Mouse (Mus musculus) CH12.LX (cell line): Measurements from ENCODE around the gene Rplp0. TPM values are rescaled to one million over a fixed set of nuclear protein-coding genes. Genes with fewer than 3 reads are reported as not detected.

ENCODE experiments used
- DNase-seq: peaks from one replicate; pipeline ENCODE4 v3.0.0-alpha.2; 2013; ENCODE audit errors: extremely low read depth
- H3K27ac ChIP-seq: 2 replicates; pipeline ENCODE4 v1.5.1; 2012; ENCODE audit warnings: low read depth, mild to moderate bottlenecking, control low read depth, moderate library complexity; ENCODE audit not compliant: insufficient read depth
- H3K27me3 ChIP-seq: replicated peaks from 2 replicates; pipeline ENCODE3; 2012; ENCODE audit warnings: inconsistent platforms
- H3K36me3 ChIP-seq, 2 experiments: replicated peaks in 1 of 2; 2 replicates each; pipeline versions ENCODE3 to v1.6.1; 2012; ENCODE audit warnings: inconsistent platforms in 1 of 2, low read length in 1 of 2, mild to moderate bottlenecking in 1 of 2, mixed read lengths in 1 of 2, moderate library complexity in 1 of 2; ENCODE audit not compliant: control insufficient read depth in 1 of 2, insufficient read depth in 1 of 2
- H3K4me1 ChIP-seq, 2 experiments: 2 replicates each; pipeline ENCODE4 v1.6.1; 2012; ENCODE audit warnings: inconsistent platforms in 1 of 2, moderate library complexity in 1 of 2; ENCODE audit not compliant: insufficient read depth in 2 of 2, control insufficient read depth in 1 of 2
- H3K4me2 ChIP-seq: 2 replicates; pipeline ENCODE4 v1.6.1; 2012; ENCODE audit warnings: low read depth, mild to moderate bottlenecking, control low read depth; ENCODE audit not compliant: poor library complexity, insufficient read depth, severe bottlenecking
- H3K4me3 ChIP-seq, 3 experiments: fragments of 150-350 bp in 1 of 3; sonication (generic) in 1 of 3; replicated peaks in 1 of 3; 2 replicates each; pipeline versions ENCODE3 to v1.5.1; 2011 to 2012; ENCODE audit warnings: low read depth in 2 of 3, low read length in 2 of 3, mild to moderate bottlenecking in 2 of 3, moderate library complexity in 2 of 3, control low read depth in 1 of 3, improper control_type of control experiment in 1 of 3, inconsistent platforms in 1 of 3, mixed read lengths in 1 of 3; ENCODE audit not compliant: poor library complexity in 1 of 3
- H3K79me2 ChIP-seq: replicated peaks from 2 replicates; pipeline ENCODE4 v1.6.1; 2012; ENCODE audit warnings: mild to moderate bottlenecking, moderate library complexity; ENCODE audit not compliant: control insufficient read depth, poor library complexity, insufficient read depth, severe bottlenecking; ENCODE audit errors: extremely low read depth
- H3K9ac ChIP-seq: 2 replicates; pipeline ENCODE4 v1.6.1; 2012; ENCODE audit warnings: low read depth, mild to moderate bottlenecking, control low read depth, moderate library complexity; ENCODE audit not compliant: insufficient read depth
- H3K9me3 ChIP-seq: replicated peaks from 2 replicates; pipeline ENCODE3; 2012; ENCODE audit warnings: low read length, inconsistent platforms, mixed read lengths
- BHLHE40 ChIP-seq: IDR thresholded peaks from 2 replicates; pipeline ENCODE4 v1.6.1; 2011; ENCODE audit warnings: mild to moderate bottlenecking, low read depth, low read length, improper control_type of control experiment
- CHD2 ChIP-seq: IDR thresholded peaks from 2 replicates; pipeline ENCODE4 v1.6.1; 2011; ENCODE audit warnings: low read length, improper control_type of control experiment
- CTCF ChIP-seq, 2 experiments: IDR thresholded peaks in 1 of 2; conservative IDR thresholded peaks in 1 of 2; 2 replicates each; pipeline ENCODE4 v1.5.1; 2011 to 2012; ENCODE audit warnings: low read depth in 2 of 2, low read length in 2 of 2, improper control_type of control experiment in 1 of 2, inconsistent platforms in 1 of 2, mild to moderate bottlenecking in 1 of 2, moderate library complexity in 1 of 2
- E2F4 ChIP-seq: IDR thresholded peaks from 2 replicates; pipeline ENCODE4 v1.6.1; 2011; ENCODE audit warnings: low read depth, low read length, improper control_type of control experiment; ENCODE audit not compliant: insufficient replicate concordance
- ELF1 ChIP-seq: IDR thresholded peaks from 2 replicates; pipeline ENCODE4 v1.6.1; 2014; ENCODE audit warnings: low read depth, mild to moderate bottlenecking, inconsistent platforms, low read length, improper control_type of control experiment
- ETS1 ChIP-seq: conservative IDR thresholded peaks from 2 replicates; pipeline ENCODE4 v1.6.1; 2012; ENCODE audit warnings: low read depth, mild to moderate bottlenecking, inconsistent platforms, low read length, improper control_type of control experiment, moderate library complexity
- HCFC1 ChIP-seq: IDR thresholded peaks from 2 replicates; pipeline ENCODE4 v1.6.1; 2012; ENCODE audit warnings: low read depth, mild to moderate bottlenecking, inconsistent platforms, low read length, improper control_type of control experiment
- JUN ChIP-seq: IDR thresholded peaks from 2 replicates; pipeline ENCODE4 v1.6.1; 2011; ENCODE audit warnings: low read depth, mild to moderate bottlenecking, low read length, improper control_type of control experiment, moderate library complexity; ENCODE audit not compliant: insufficient read depth
- JUND ChIP-seq: conservative IDR thresholded peaks from 2 replicates; pipeline ENCODE4 v1.6.1; 2011; ENCODE audit warnings: low read depth, low read length, improper control_type of control experiment
- KAT2A ChIP-seq: IDR thresholded peaks from 2 replicates; pipeline ENCODE4 v1.6.1; 2012; ENCODE audit warnings: low read length, improper control_type of control experiment, inconsistent platforms; ENCODE audit not compliant: insufficient replicate concordance
- MAX ChIP-seq: IDR thresholded peaks from 2 replicates; pipeline ENCODE4 v1.6.1; 2011; ENCODE audit warnings: low read length, improper control_type of control experiment
- MAZ ChIP-seq: IDR thresholded peaks from 2 replicates; pipeline ENCODE4 v1.6.1; 2012; ENCODE audit warnings: low read depth, mild to moderate bottlenecking, inconsistent platforms, low read length, improper control_type of control experiment, moderate library complexity
- MXI1 ChIP-seq: IDR thresholded peaks from 2 replicates; pipeline ENCODE4 v1.6.1; 2011; ENCODE audit warnings: mild to moderate bottlenecking, low read depth, low read length, improper control_type of control experiment
- PAX5 ChIP-seq: IDR thresholded peaks from 2 replicates; pipeline ENCODE4 v1.6.1; 2012; ENCODE audit warnings: low read length, inconsistent platforms, mixed read lengths
- POLR2A ChIP-seq: IDR thresholded peaks from 2 replicates; pipeline ENCODE4 v1.6.1; 2011; ENCODE audit warnings: low read depth, mild to moderate bottlenecking, improper control_type of control experiment, low read length
- POLR2AphosphoS2 ChIP-seq: IDR thresholded peaks from 2 replicates; pipeline ENCODE4 v1.6.1; 2011; ENCODE audit warnings: low read depth, low read length, improper control_type of control experiment
- SIN3A ChIP-seq: IDR thresholded peaks from 2 replicates; pipeline ENCODE4 v1.6.1; 2012; ENCODE audit warnings: low read length, improper control_type of control experiment, inconsistent platforms
- SMC3 ChIP-seq: IDR thresholded peaks from 2 replicates; pipeline ENCODE4 v1.6.1; 2011; ENCODE audit warnings: low read depth, low read length, improper control_type of control experiment
- UBTF ChIP-seq: IDR thresholded peaks from 2 replicates; pipeline ENCODE4 v1.6.1; 2012; ENCODE audit warnings: low read depth, mild to moderate bottlenecking, inconsistent platforms, low read length, improper control_type of control experiment, moderate library complexity
- USF1 ChIP-seq: IDR thresholded peaks from 2 replicates; pipeline ENCODE4 v1.6.1; 2014; ENCODE audit warnings: low read depth, mild to moderate bottlenecking, inconsistent platforms, low read length, improper control_type of control experiment
- USF2 ChIP-seq: conservative IDR thresholded peaks from 2 replicates; pipeline ENCODE4 v1.6.1; 2011; ENCODE audit warnings: low read depth, low read length, improper control_type of control experiment
- ZC3H11A ChIP-seq: IDR thresholded peaks from 2 replicates; pipeline ENCODE4 v1.6.1; 2012; ENCODE audit warnings: low read depth, mild to moderate bottlenecking, inconsistent platforms, low read length, improper control_type of control experiment
- ZMIZ1 ChIP-seq: IDR thresholded peaks from 2 replicates; pipeline ENCODE4 v1.6.1; 2012; ENCODE audit warnings: low read depth, mild to moderate bottlenecking, inconsistent platforms, low read length, improper control_type of control experiment
- dilution Hi-C: fragments of 300-500 bp; cut with MboI; formaldehyde crosslinking; loops from 2 replicates; pipeline ENCODE4 v1.14.3; 2020; ENCODE audit warnings: low sequenced_read_pairs; ENCODE audit not compliant: extremely low pct_unique_long_range_greater_than_20kb, extremely low pct_ligation_motif_present
- in situ Hi-C: fragments of 300-500 bp; cut with MboI; formaldehyde crosslinking; loops from 3 replicates; pipeline ENCODE4 v1.14.3; 2019; ENCODE audit warnings: low sequenced_read_pairs, low pct_ligation_motif_present, low pct_unique_long_range_greater_than_20kb, mixed read lengths
- polyA plus RNA-seq: library from polyadenylated mRNA; unstranded; fragments of >175 nt; gene quantifications from 2 replicates; pipeline ENCODE4 v1.2.1, GENCODE M21; 2012; ENCODE audit warnings: low read depth; ENCODE audit not compliant: insufficient read length
- total RNA-seq, 2 experiments: library from RNA; depleted of rRNA; stranded (reverse); fragments of 300-350 nt in 1 of 2; fragments of >200 nt in 1 of 2; gene quantifications; 2 replicates each; pipeline ENCODE4 v1.2.3; 2012 to 2014

The Rplp0 gene
- total and polyA plus RNA-seq, 3 experiments, result 4,800 to 6,606 (median 5,581) TPM

DNA sequence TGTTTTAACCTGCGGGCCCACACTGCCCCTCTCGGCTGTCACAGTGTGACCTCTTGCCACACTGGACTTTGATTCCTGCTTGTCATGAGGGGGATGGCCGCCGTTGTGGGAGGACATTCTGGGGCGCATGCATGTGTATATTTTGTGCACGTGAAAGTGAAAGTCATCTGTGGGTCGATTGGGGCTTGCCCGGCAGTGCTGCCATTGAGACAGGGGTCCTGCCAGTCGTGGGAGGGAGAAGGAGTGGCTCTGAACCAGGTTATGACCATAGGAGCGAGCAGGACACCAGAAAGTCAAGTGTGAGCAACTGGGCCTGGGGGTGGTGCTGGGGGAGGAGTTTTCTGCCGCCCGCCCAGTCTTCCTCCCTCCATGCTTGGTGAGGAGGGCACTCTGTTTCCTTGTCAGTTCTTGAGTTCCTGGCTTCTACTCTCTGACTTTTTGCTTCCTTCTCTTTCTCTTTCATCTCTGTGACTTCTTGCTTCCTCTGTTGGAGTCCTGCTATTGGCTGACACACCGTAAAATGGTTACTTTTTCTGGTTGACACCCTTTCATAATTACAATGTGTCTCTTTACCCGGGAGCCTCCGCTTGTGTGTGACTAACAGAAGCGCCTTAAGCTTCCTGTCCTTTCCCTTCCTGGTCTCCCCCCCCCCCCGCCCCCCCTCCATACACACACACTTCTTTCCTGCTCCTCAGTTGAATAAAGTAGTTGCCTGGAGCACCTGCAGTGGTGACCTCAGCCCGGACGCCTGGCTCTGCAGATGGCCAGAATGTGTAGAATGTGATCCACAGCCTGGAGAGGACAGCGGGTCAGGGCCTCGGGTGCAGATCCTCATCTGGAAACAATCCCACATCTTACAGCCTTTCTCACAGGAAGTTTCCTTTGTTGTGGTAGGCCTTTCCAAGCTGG is 37.5 kb upstream of the Rplp0 start:
- in situ Hi-C loops, result no loop called here
- H3K9ac ChIP-seq, result peak overlapping the region; percentile 25
- no peaks in the 10 kb centered on the region for H3K9me3 ChIP-seq
- DNase-seq, result peak; percentile 46
- peaks cover 25 to 65% of the 10 kb centered on the region in 2 experiments for H3K4me1 ChIP-seq
- peak overlapping the region; percentile 24 for H3K4me2 ChIP-seq
- H3K27ac ChIP-seq, result peak overlapping the region; percentile 35; the same call in 1 of the 2 replicates
- peak overlapping the region; percentile 19 to 43 (median 37) for H3K4me3 ChIP-seq
- dilution Hi-C loops, result no loop called here
- H3K36me3 ChIP-seq, result peaks cover 0 to 48% of the 10 kb centered on the region in 2 experiments
- 0 out of 2 replicates have a peak, but pooled peaks cover 2% of the 10 kb centered on the region for H3K79me2 ChIP-seq
- no peak for TF ChIP-seq CTCF (conservative IDR thresholded peaks at IDR 0.05 in 1 of 2, IDR thresholded peaks at IDR 0.05 in 1 of 2; ENCODE audit: low read depth in 2 of 2, low read length in 2 of 2)
- TF ChIP-seq POLR2AphosphoS2, result no peak
- TF ChIP-seq JUN, result no peak
- TF ChIP-seq MXI1, result peak; percentile 54
- TF ChIP-seq KAT2A, result no peak
- no peak for TF ChIP-seq UBTF
- TF ChIP-seq ETS1, result no peak
- no peak for TF ChIP-seq JUND
- no peak for TF ChIP-seq USF2
- TF ChIP-seq ZC3H11A, result no peak
- TF ChIP-seq BHLHE40, result peak; percentile 80
- TF ChIP-seq MAX, result 0 out of 2 replicates have a peak, but pooled peaks have one; percentile 18
- peak; percentile 39 for TF ChIP-seq POLR2A
- peak; percentile 53 for TF ChIP-seq ELF1
- no peak for TF ChIP-seq HCFC1
- no peak for TF ChIP-seq PAX5
- no peak for TF ChIP-seq MAZ
- TF ChIP-seq, all 38 proteins: peak for 5
- no peaks in the 10 kb centered on the region for H3K27me3 ChIP-seq

DNA sequence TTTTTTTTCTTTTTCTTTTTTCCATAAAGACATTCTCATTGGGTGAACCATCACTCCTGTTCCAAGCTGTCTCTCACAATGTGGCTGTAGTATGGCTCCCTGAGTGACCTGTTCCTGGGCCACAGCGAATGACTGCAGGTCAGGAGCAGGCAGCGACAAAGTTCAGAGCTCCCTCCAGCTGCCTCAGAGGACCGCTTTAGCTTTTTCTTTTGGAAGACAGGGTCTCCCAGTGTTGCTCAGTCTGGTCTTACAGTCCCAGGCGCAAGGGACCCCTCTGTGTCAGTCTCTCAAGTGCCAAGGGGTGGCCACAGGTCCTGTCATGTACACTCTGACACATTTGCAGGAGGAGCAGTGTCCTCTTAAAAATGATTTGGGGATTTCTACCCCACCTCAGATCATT is 36.7 kb upstream of the Rplp0 start:
- Histone ChIP-seq H3K9me3 (no peaks in the 10 kb centered on the region), H3K4me2 (no peak overlapping the region; the same call in 1 of the 2 replicates), H3K27me3 (no peaks in the 10 kb centered on the region), H3K36me3 (peaks cover 0 to 46% of the 10 kb centered on the region in 2 experiments), H3K4me1 (peaks cover 20 to 58% of the 10 kb centered on the region in 2 experiments), H3K79me2 (0 out of 2 replicates have a peak, but pooled peaks cover 2% of the 10 kb centered on the region), H3K4me3 (no peak overlapping the region), H3K9ac (0 out of 2 replicates have a peak overlapping the region, but pooled peaks have one; percentile 25), H3K27ac (no peak overlapping the region)
- in situ Hi-C loops, result no loop called here
- no peak for DNase-seq
- TF ChIP-seq ZMIZ1 (no peak), MXI1 (no peak), SMC3 (no peak), JUN (no peak), E2F4 (no peak), PAX5 (no peak), SIN3A (no peak), USF1 (no peak), CHD2 (no peak), KAT2A (no peak), POLR2A (no peak), ELF1 (no peak)
- dilution Hi-C loops, result no loop called here
